Mouse (Mus musculus) cerebellum, adult (tissue): ENCODE measurements around the gene Bbs2.
"Not testable (repeated sequence)": the region's sequence is repeated elsewhere in the genome, so short reads cannot be mapped to it uniquely, and the experiment has no call there.

Experiments used
- ATAC-seq: cut with Nextera tagmentation; 2 replicates; pipeline ENCODE4 v1.9.2; 2017; ENCODE audit warnings: mild to moderate bottlenecking, moderate library complexity, mixed read lengths; ENCODE audit not compliant: insufficient number of reproducible peaks, low FRiP score, low TSS enrichment

Bbs2 gene

DNA sequence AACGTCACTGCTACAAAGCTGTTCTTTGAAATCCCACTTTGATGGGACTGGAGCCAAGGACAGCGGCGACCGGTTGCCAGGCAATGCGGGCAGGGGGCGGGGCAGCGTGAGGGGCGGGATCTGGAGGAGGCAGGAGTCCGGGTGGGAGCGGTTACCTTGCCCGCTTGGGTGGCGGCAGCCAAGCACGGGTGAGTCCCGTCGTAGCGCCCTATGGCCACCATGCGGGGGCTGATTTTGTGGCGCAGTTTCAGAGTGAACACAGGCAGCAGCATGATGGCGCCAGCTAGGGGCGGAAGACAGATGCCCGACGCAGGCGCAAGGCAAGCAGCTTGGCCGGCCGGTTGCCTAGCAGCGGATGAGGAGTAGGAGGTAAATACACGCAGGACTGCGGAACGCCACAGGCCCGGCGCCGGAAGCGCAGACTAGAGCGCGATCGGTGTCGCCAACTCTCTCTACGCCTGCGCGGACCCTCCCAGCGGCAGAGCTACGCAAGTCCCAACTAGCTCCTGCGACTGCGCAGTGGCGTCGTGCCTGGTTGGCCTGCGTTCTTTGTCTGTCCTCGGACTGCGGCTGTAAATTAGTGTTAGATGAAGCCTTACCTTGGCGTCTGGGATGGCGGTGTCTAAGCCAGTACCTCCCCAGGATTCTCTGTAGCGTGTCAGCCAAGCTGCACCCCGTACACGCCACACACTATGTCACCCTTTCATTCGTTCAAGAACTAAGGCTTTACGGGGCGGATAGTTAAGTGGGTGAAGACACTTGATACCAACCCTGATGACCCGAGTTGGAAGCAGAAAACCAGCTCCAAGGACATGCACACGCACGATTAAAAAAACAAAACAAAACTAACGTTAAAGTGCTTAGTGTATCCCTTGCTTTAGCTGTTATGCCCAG is at the start of gene Bbs2:
TSS of gene Bbs2 (minus strand) at position 848 of the 894 bp plus-strand sequence.
- peak; percentile 99 for ATAC-seq

DNA sequence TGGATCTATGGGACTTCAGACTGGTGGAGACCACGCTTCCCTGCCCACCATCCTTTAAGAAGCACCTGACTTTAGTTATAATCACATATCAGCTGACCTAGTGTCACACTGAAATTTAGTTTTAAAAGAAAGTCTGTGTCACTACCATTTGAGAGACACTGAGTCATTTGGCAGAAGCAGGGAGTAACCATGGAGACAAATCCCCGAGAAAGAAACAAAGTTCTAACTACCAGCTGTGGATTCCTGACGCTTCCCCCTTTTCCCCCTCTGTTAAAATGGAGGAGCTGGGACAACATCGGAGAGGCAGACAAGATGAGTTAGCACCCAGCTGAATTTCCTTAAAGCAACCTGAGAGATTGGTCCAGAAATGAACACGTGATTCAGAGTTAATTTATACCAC is 49.5 kb upstream of the Bbs2 start:
- no peak for ATAC-seq

DNA sequence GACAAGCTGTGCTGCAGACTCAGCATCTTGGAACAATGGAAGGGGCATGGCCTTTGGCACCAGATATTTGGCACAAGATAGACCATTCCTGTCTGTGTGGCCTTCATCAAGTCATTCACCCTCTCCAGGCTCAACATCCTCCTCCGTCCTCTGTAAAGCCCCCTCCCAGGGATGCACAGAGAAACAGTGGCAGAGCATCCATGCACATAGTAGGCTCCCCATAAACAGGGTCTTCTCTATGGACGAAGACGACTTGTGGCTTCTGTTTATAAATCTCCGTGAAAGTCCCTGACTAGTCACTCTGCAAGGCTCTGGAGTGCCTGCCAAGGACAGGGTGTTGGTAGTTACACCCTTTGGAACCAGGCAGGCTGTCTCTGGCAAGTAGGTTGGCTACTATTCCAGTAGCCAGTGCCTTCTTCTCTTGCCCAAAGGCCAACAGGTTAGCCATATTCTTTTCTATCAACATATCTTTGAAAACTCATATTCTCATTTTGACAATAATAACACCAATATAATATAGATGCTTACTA is 41.6 kb upstream of the Bbs2 start:
- ATAC-seq: no peak

DNA sequence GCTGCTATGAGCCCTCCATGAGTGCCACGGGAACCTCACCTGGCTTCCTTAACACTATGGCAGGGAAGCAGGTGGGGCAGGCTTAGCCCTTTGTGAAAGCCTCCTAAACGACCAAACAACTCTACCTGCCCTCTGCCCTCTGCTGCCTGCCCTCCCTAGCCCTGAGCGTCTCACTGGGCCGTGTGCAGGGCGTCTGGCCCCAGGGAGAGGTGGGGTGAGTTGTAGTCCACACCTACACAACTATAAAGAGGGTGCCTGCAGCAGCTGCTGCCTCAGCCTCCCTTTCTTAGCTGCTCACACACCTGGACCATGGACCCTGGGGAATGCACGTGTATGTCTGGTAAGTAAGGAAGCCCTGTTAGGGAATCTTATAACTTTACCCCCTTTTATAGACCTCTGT is 38.2 kb upstream of the Bbs2 start, which contains the start of gene Mt4:
TSS of gene Mt4 (plus strand) at position 265 of the 400 bp plus-strand sequence.
- no peak for ATAC-seq

DNA sequence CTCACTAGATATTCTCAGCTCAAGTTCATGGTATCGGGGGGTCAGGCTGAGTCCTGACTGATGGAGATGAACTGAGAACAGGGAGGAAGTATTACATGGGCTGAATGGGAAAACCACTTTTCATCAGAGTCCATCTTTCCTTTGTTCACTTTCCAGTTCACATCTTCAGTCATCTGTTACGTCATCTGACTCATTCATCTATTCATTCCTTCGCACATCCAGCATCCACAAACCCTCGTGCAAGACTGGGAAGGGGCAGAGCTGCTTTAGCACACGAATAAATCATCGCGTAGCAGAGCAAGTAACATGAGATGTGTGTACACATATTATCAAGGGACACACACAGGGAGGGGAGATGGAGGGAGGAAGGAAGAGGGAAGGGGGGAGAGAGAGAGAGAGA is 37.5 kb upstream of the Bbs2 start:
- ATAC-seq: no peak

DNA sequence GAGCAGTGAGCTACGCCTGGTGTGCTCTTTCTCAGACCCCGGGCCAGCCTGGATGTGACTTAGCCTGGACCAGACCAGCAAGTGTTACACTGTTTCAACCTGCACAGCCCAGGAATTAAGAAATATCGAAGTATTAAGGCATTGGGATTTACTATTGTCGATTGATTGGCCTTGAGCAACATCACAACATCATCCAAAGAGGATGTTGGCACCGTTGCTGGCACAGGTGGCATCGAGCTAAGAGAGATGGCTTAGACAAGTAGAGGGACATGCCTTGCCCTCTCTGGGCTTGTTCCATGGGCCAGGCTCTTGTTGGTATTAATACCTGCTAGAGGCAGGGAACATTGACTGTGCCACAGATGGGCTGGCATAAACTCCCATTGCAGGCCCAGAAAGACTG is 36.8 kb upstream of the Bbs2 start:
- ATAC-seq: no peak

DNA sequence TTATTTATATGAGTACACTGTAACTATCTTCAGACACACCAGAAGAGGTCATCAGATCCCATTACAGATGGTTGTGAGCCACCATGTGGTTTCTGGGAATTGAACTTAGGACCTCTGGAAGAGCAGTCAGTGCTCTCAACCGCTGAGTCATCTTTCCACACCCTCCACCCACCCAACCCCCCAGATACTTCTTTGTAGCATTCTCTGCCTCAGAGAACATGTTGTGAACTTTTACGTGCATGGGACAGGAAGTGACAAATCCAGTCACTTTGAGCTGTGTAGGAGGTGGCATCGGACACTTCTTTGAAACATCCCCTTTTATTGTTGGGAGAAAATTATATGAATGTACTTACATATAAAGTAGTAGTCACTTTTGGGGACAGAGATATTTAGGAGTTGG is 35.9 kb upstream of the Bbs2 start:
- ATAC-seq: not testable (repeated sequence)

DNA sequence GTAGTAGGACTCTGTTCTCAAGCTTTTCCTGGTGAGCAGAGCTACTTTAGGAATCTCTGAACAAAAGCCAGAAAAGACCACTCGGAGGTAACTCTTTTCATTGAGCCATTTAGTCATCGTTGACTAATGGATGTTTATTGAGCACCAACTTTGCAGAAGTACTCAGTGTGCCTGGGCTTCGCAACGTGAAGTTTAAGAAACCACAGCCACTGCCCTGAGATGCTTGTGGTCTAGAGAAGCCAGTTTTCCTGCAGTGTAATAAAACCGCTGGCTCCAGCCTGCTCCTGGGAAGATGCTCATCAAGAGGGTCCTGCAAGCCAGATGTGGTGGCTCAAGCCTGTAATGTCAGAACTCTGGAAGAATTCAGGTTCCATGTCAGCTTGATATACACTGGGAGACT is 33.4 kb upstream of the Bbs2 start:
- no peak for ATAC-seq

DNA sequence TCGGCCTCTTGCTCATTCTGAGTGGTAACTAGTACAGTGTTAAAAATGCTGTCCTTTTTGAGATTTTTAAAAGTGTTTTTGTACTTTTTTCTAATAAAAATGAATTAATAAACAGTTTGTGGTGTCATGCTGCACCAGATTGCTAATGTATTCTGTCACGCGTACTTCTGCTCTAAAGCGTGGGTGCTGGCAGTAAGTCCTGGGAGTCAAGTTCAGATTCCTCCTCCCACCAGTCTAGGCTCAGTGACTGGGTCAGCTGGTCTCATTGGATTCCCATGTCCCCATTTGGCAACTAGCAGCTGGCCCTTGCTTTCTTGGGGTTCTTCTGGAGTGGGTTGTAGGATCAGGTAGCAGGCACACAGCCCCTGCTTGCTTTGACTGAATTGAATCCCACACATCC is 31.4 kb upstream of the Bbs2 start:
- no peak for ATAC-seq

DNA sequence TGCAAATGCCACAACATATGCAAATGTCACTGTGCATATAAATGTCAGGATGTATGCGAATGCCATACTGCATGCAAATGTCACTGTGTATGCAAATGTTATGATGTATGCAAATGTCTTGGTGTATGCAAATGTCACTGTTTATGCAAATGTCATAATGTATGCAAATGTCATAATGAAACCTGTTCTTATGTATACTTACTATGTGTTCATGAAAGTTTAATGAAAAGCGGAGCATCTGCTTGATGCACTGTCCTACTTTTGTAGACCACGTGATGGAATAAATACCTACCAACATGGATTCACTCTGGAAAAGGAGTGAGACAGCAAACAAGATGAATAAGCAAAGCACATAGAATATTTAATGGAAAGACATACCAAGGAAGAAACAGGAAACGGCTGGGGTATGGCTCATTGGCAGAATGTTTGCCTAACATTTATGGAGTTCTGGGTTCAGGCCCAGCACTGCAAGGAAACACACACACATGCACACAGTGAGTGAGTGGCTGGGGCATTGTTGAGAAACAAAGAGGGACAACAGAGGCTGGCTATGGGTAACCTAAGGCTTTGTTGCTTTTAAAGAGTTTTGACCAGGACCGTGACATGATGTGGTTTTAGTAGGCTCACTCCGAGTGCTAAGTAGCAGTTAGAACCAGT is 30.5 kb upstream of the Bbs2 start:
- ATAC-seq: no peak

DNA sequence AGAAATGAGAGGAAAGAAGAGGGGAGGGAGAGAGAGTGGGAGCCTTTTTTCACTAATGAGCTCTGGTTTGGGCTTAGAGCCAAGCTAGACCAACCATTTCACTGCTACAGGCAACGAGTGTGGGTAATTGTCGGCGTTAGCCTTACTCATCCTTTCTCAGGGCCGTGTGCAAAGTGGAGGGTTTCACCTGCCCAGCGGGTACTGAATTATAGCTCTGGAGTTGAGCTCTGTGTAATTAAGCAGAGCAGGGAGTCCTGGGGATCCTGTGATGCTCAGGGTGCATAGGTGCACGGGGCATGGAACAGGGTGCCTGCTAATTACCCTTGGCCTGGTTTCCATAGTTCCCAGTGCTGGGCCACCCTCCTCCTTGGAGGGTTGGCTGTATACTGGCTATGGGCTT is 29.0 kb upstream of the Bbs2 start:
- ATAC-seq: no peak

DNA sequence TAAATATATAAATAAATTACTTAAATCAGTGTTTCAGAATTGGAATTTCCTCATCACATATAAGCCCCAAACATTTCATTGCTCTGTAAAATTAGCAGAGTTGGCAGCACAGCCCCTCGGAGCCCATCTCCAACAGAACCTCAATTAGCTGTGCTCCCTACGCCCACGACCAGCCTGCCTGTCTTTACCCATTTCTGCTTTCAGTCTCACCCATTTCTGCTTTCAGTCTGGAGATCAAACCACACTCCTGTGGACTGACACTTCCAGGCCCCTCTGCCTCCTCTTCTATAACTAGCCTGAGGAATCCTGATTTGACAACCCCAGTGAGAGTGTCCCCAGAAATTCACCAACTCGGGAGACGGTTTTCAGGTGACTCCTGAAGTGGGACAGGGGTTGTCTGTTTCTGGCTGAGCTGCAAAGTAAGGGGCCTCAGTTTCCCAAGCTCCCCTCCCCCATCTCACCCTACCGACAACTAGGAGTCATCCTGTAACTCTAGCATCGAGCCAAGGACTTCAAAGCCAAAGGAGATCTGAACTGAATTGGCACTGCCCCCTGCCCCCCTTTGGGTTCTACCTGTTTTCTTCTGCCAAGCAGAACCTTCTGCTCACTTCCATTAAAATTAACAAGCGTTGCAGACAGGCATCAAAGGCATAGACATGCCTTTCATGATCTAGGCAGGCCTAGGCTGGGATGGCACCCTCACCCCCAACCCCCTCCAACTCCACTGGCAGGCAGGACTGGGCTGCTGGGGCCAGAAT is 24.2 kb upstream of the Bbs2 start:
- no peak for ATAC-seq

DNA sequence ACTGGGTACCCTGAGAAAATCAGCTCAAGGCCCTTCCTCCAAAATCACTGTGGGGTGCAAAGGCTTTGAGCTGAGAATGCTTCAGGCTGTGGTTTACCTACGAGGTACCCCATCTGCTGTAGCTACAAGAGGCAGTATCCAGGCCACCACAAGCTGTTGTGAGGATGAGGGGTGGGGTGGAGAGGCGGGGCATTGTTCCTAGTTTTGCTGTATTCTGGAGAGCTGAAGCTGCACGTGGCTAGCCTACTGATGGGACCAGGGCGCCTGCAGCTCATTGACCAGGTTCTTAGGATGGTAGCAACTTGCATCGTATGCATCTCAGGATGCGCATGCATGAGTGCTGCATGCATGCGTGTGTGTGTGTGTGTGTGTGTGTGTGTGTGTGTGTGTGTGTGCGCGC is 22.9 kb upstream of the Bbs2 start:
- ATAC-seq: no peak

DNA sequence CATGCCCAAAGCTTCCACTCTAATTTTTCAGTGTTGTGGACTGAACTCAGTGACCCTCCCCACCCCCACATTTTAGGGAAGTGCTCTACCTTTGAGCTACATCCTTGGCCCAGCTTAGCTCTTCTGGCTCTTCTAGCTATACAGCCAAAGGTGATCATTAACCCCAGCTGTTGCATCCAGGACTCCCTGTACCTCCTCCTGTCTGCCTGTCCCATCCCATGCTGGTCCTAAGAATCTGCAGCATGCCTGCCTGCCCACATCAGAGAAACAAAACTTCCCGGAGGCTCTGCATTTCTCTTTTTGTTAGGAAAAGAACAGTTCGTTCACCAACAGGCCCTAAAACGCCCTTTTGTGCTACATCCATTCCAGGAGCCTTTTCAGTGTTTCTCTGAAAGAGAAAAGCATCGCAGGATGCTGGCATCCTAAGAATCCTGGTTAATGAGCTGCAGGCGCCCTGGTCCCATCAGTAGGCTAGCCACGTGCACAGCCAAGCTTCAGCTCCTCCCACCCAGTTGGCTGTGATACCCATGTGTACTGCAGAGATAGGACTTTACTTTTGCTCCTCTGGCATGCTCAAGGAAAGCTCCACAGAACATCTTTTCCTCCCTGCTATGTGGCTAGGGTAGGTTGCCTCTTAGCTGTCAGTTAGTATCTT is 20.2 kb upstream of the Bbs2 start:
- no peak for ATAC-seq

DNA sequence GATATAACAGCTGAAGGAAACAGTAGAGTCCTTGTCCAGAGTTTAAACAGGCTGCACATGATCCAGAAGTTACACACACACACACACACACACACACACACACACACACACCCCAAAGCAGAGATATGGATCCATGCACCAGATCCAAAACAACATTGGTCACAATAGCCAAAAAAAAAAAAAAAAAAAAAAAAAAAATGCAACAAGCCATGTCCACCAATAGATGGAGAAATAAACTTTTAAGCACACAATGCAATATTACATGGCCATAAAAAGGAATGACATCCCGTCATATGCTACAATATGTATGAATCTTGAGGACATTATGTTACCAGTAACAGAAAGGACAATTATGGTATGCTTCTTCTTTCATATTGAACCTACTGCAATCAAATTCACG is 15.2 kb upstream of the Bbs2 start:
- no peak for ATAC-seq

DNA sequence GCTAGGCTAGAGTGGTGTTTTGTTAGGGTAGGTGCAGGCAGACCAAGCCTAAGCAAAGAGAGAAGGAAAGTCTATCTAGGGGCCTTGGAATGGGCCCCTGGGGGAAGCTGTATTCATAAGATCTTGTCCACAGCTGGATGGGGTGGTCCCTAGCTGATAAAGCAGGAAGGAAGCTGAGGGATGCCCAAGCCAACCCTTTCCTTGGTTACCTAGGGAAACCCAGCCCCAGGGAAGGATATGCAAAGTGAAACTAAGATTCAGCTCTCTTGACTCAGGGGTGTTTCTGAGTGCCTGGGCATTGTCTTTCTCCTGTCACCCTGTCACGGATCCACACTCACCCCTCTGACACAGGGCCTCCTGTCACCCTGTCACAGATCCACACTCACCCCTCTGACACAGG is 14.7 kb upstream of the Bbs2 start:
- no peak for ATAC-seq

DNA sequence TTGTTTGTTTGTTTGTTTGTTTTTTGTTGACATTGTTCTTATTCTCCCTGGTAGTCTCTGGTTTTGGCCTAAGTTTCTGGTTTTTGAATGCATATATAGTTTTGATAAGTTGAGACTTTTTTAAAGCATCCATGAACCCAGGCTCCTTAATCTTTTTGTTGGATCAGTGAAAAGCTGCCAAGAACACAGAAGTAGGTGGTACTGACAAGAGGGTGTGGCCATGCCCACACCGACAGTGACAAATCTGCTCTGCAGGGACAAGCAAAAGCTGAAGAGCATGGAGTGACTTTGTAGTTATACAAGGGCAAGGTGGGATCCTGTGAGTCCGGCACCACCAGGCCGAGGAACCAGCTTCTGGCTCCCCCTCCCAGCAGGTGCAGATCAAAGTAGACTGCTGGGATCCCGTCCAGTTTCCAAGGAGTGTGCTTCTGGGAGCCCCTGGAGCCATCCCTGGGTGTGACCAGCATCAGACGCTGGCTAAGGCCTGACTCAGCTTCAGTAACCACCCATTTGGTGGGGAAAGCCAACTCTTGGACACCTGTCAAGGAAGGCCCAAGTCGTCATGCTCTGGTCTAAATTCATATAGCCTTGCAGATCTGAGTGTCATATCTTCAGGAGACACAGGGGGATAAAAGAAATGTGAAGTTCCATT is 11.9 kb upstream of the Bbs2 start:
- no peak for ATAC-seq

DNA sequence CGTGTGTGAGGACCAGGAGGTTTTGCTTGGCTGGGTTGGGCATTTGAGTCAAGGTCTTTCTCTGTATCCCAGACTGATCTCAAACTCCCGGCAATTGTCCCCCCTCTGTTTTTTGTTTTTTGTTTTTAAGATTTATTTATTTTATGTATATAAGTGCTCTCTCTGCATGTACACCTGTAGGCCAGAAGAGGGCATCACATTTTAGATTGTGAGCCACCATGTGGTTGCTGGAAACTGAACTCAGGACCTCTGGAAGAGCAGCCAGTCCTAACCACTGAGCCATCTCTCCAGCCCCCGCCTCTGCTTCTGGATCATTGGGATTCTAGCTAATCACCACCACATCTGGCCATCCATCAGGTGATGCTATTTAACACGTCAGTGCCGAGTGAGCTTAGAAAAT is 11.1 kb upstream of the Bbs2 start:
- ATAC-seq: no peak

DNA sequence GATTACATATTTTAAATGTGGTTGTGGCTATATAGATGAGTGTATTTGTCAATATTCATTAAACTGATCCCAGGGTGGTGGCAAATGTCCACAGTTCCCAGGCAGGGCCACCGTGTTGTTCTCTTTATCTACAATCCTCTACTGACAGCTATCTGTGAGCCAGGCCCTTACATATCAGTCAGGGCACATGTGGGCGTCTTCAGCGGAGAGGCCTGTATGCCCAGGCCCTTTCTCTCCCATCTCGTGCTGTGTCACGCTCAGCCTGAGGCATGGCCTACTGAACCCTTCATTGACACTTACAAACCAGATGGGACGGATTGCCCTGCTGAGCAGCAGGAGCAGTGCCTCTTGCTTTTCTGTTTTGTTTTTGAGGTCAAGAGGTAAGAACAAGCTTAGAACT is 10.7 kb upstream of the Bbs2 start:
- ATAC-seq: no peak

DNA sequence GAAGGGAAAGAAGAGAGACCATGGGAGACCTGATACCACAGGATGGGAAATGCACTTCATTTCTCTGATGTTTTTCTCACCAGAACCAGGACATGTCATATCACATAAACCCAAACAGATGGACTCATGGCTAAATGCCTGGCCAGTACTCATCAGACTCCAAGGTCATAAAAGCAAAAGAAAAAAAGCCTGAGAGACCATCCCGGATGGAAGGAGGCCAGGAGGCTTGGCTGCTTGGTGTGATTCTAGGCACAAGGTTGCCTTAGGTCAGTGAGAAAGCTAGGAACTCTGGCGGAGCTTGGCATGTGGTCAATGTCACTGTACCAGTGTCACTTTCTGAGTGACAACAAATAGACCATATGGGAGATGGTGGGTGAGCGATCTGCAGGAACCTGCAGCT is 9.1 kb upstream of the Bbs2 start:
- no peak for ATAC-seq
